Mouse (Mus musculus) C3H10T1/2 (cell line): Measurements from ENCODE around the gene Rnaset2a. TPM values are rescaled to one million over a fixed set of nuclear protein-coding genes. Genes with fewer than 3 reads are reported as not detected.

Source experiments
- polyA plus RNA-seq, 2 experiments: library from polyadenylated mRNA; unstranded; fragments of >200 nt; fragmentation: generic; extraction: Trizol; gene quantifications; one replicate each; pipeline ENCODE4 v1.2.1; 2012; ENCODE audit warnings: missing spikeins in 2 of 2

Rnaset2a gene
- polyA plus RNA-seq, result 10 to 100 TPM; 19.6 to 66.9 TPM

DNA sequence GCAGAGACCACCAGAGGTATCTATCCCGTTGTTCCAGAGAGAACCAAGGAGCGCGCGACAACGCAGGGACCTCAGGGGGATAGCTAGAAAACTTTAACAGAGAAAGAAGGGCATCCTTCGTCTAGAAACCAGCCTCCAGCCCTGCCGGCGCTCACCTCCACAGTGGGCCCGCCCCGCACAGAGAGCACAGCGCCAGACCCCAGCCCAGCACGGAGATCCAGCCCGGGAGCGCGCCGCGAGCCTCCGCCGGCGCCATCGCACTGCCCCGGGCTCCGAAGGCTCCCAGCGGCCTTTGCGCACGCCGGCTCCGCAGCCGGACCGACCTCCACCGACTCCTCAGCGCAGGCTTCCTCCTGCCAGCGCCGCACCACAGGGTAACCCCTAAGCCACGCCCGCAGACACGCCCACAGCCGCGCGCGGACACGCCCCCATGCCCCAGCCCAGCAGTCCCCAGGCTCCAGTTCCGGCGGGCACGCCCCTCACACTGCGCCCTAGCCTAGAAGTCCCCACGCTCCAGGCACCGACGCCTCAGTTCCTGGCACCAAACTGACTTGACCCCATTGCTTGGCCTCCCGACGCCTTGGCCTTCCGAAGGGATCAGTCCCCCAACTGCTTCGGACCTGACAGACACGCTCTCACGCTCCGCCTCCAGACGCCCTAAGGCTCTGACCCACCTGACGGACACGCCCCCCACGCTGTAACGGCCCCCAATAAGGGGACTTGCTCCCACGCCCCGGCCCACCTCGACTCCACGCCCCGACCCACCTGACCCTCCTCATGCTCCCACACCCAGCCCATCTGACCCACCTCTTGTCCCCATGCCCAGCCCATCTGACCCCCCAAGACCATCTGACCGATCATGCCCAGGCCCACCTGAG, at the start of gene Rnaset2a, which contains the start of gene Gm49673:
Gene Rnaset2a, minus strand, starts transcription at position 659 of the 878 bp plus-strand sequence.
Gene Gm49673, minus strand, starts transcription at position 350 of the 878 bp plus-strand sequence.

GRCm38 (mm10) chr17:8164701-8165607, 17.1 kb upstream of the Rnaset2a start, which contains the start of gene Fgfr1op:
Gene Fgfr1op, plus strand, starts transcription at chr17:8165501.

Other genes starting within 250 kb of the Rnaset2a start
- gene Tagap, start 222.1 kb downstream of the Rnaset2a start, polyA plus RNA-seq, result 1 to 10 TPM in 1 of 2 experiments, under 1 TPM in 1; 0.05 to 1.0 TPM
- 100 to 1,000 TPM in 1 of 2 experiments, 10 to 100 TPM in 1; 25.1 to 103 TPM for gene Rsph3a, start 202.5 kb downstream of the Rnaset2a start, polyA plus RNA-seq
- not detected for gene Gm49673, start 309 bp downstream of the Rnaset2a start, polyA plus RNA-seq
- 1 to 10 TPM in 1 of 2 experiments, under 1 TPM in 1; 0.64 to 4.9 TPM for gene Fgfr1op, start 17.4 kb upstream of the Rnaset2a start, polyA plus RNA-seq
- gene Ccr6, start 87.9 kb upstream of the Rnaset2a start, polyA plus RNA-seq, result not detected
- 10 to 100 TPM; 16.8 to 88.5 TPM for gene Mpc1, start 134.8 kb upstream of the Rnaset2a start, polyA plus RNA-seq
- 10 to 100 TPM; 11.6 to 40.1 TPM for gene Sft2d1, start 163.0 kb upstream of the Rnaset2a start, polyA plus RNA-seq
- gene Prr18, start 189.4 kb upstream of the Rnaset2a start, polyA plus RNA-seq, result under 1 TPM; 0.07 to 0.71 TPM
- under 1 TPM; 0.09 TPM for gene T2, start 207.9 kb upstream of the Rnaset2a start, polyA plus RNA-seq